Mouse (Mus musculus) skeletal muscle tissue, adult 2 months (tissue): ENCODE results near the gene Atcay.
"Not testable (repeated sequence)": the region's sequence is repeated elsewhere in the genome, so short reads cannot be mapped to it uniquely, and the experiment has no call there.

Experiments
- DNase-seq: peaks from one replicate; pipeline ENCODE4 v3.0.0-alpha.2; 2012; ENCODE audit warnings: low read depth, low spot score

The Atcay gene

DNA sequence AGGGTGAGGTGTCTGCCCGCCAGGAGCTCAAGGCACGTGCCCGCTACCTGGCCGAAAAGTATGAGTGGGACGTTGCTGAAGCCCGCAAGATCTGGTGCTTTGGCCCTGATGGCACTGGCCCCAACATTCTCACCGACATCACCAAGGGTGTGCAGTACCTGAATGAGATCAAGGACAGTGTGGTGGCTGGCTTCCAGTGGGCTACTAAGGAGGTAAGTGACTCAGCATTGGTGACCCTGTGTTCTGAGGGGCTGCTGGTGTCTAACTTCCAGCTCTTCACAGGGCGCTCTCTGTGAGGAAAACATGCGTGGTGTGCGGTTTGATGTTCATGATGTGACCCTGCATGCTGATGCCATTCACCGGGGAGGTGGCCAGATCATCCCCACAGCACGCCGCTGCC, 49.7 kb downstream of the Atcay start:
- no peak for DNase-seq

DNA sequence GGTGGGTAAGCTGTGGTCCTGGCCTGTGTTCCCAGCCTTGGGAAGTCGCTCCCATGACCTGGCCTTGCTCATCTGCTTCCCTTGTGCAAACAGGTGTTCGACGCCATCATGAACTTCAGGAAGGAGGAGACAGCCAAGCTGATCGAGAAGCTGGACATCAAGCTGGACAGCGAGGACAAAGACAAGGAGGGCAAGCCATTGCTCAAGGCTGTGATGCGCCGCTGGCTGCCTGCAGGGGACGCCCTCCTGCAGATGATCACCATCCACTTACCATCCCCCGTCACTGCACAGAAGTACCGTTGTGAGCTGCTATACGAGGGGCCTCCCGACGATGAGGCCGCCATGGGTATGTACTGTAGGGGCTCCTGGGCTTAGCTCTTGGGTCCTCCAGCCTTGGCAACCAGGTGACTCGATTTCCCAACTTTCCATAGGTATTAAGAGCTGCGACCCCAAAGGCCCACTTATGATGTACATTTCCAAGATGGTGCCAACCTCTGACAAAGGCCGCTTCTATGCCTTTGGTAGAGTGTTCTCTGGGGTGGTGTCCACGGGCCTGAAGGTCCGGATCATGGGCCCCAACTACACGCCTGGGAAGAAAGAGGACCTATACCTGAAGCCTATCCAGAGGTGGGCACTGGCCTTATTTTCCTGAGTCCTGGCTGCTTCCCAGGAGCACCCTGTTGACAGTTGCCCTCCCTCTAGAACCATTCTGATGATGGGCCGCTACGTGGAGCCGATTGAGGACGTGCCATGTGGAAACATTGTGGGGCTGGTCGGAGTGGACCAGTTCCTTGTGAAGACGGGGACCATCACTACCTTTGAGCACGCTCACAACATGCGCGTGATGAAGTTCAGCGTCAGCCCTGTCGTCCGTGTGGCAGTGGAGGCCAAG, 50.9 kb downstream of the Atcay start:
- no peak for DNase-seq

DNA sequence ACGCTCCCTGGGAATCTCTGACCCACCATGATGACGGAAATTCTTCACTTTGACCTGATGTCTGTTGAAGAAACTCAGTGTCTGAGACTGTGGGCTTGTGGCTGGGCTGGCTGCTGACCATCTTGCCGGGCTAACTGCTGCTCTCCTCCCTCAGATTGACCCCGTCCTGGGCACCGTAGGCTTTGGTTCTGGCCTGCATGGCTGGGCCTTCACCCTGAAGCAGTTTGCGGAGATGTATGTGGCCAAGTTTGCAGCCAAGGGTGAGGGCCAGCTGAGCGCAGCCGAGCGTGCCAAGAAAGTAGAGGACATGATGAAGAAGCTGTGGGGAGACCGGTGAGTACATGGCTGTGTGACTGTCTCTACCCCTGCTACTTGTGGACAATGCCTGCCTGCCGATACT, 51.7 kb downstream of the Atcay start:
- DNase-seq: no peak

DNA sequence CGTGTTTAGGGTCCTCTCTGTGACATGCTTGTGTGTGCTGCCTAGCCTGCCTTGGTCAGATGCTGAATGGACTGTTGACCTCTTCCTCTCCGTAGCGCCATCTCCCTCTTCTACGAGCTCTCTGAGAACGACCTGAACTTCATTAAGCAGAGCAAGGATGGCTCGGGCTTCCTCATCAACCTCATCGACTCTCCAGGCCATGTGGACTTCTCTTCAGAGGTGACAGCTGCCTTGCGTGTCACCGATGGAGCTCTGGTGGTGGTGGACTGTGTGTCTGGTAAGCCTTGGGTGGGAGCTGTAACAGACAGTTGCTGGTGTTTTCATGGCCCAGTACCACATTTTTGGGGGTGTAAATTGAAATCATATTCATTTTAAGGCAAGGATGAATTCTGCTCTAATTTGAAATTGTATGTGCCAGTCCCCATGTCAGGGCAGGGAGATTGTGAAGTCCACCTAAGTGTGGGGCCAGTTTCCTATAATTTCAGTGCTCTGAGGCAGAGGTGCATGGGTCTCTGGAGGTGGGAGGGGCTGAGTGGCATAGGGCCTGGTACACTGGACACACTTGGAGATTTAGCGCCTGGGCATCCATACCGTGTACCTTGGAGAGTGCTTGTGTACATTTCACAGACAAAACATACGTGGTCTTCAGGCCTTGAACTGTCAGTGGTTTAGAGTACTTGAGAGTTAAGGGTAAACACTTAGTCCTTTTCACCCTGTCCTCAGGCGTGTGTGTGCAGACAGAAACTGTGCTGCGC, 52.5 kb downstream of the Atcay start:
- DNase-seq: no peak

DNA sequence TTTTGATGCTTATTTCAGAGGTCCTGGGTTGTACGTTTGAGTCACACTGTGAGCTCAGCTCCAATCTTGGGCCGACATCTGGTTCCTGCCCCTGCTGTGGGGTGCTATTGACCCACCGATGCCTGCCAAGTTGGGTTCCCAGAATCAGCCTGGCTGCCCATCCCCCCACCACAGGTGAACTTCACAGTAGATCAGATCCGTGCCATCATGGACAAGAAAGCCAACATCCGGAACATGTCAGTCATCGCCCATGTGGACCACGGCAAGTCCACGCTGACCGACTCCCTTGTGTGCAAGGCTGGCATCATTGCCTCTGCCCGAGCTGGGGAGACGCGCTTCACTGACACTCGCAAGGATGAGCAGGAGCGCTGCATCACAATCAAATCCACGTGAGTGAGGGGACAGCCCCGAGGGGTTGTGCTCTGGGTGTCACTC, 53.1 kb downstream of the Atcay start:
- DNase-seq: peak; percentile 51

DNA sequence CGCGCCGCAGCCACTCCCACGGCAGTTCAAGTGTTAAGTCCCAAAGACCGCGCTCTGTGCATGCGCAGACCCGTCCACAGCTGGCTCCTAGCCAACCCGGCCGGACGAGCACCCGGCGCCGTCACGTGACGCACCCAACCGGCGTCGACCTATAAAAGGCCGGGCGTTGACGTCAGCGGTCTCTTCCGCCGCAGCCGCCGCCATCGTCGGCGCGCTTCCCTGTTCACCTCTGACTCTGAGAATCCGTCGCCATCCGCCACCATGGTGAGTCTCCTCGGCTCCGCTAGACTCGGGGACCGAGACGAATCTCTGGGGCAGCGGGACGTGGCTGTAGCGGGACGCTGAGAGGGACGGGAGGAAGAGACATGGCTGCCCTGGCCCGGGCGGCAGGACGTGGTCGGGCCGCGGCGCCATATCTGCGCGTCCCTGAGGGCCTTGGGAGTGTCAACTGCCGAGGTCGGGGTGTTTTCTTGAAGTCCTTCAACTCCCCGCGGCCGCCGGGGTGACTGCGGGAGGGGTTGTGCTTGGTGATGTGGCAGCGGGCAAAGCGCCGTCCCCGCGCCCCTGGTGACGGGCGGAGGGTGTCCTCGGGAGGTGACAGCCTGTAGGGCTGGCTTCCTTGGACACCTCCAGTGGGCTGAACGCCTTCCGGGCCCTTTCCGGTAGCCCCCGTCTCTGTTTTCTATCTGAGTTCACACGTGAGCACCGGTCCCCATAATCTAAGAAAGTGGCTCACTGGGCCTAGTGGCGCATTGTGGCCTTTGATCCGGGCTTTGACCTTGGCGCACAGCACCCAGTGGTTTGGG, 54.0 kb downstream of the Atcay start, which contains the start of gene Eef2:
Gene Eef2 (plus strand): TSS at position 166 of the 806 bp plus-strand sequence.
- peak; percentile 99 for DNase-seq

DNA sequence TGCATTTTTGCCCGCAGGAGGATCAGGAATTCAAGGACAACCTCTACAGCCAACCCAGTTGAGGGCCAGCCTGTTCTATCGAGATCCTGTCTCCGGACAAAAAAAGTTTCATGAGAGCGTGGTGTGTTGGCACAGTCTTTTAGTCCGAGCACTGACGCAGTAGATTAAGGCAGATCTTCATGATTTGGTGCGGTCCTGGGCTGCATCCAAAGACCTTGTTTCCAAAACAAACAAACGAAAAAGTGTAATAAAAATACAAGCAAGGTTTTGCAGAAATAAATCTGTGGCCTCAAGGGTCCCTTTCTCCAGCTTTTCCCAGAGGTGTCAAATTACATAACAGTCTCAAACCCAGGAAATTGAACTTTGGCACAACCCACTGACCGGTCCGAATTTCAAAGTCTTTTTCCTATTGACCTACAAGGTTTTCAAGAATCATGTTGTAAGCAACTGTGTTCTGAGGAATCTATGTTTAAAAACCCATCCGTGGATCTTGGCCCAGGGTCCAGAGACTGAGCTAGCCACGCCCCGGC, 54.6 kb downstream of the Atcay start:
- no peak for DNase-seq

DNA sequence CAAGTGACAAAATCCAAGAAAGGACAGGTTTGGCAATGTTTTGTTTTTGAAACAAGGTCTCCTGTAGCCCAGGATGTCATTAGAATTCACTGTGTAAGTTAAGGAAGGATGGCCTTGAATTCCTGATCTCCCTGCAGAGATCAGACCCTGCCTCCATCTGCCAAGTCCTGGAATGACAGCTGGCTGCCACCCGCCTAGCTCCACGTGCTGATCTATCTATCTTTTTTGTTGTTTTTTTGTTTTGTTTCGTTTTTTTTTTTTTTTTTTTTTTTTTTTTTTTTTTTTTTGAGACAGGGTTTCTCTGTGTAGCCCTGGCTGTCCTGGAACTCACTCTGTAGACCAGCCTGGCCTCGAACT, 55.3 kb downstream of the Atcay start:
- not testable (repeated sequence) for DNase-seq

DNA sequence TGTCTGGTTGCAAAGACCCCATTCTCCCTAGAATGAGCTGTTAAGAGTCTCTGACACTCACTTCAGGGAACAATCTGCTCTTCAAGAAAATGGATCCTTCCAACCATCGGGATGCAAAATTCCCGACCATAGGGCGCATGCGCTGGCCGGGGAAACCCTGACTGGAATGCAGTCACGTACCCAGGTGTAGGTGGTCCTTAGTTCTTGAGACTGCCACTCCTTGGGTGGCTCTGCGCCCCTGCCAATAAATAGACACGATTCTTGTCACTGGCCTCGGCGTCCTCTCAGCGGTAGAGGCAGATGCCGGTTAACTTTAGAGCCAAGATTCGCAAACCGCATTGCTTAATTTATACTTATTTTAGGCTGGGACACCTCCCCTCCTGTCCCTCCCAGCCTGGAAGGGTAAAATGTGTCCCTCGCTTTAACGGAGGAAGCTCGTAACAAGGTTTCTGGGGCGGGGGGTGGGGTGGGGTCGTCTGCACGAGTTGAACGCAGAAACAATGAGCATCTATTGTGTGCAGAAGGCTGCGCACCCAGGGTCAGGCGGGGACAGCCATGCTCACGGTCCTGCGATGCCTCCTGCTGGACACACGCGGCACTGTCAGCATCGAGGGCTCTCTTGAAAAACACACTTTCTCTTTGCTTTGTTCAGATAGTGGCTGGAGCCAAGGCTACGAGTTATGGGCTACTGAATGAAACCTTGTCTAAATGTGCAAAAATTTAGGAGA, 55.9 kb downstream of the Atcay start:
- DNase-seq: peak; percentile 80

DNA sequence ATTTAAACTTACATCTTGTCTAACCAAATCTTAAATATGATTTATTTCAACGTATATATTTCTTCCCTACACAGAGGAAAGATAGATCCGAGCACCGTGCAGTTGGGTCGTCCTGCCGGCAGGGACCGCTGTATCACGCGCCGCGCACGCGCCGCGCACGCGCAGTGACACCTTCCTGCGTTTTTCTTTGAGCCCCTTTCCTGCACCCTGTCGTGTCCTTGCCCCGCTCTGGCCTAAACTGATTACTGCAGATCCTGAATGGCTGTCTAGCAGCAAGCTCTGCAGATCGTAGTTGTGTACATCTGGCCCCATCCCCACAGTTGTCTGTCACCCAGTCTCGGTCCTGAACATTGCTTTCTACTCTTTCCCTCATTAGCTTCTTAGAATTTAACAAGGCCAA, 57.5 kb downstream of the Atcay start:
- peak; percentile 89 for DNase-seq

DNA sequence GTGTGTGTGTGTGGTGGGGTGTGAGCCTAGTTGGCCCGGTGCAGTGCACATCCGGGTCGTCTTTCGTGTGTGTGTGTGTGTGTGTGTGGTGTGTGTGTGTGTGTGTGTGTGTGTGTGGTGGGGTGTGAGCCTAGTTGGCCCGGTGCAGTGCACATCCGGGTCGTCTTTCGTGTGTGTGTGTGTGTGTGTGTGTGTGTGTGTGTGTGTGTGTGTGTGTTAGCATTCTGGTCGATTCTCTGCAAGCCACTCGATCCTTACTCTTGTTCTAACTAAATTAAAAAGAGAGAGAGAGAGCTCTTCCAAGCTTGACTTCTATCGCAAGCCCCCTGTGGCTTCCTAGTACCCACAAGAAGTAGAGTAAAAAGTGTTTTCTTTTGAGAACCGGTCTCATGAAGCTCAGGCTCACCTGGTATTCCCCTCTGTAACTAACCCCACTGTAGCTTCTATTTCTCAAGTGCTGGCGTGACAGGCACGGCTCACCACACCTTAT, 61.2 kb downstream of the Atcay start:
- not testable (repeated sequence) for DNase-seq

DNA sequence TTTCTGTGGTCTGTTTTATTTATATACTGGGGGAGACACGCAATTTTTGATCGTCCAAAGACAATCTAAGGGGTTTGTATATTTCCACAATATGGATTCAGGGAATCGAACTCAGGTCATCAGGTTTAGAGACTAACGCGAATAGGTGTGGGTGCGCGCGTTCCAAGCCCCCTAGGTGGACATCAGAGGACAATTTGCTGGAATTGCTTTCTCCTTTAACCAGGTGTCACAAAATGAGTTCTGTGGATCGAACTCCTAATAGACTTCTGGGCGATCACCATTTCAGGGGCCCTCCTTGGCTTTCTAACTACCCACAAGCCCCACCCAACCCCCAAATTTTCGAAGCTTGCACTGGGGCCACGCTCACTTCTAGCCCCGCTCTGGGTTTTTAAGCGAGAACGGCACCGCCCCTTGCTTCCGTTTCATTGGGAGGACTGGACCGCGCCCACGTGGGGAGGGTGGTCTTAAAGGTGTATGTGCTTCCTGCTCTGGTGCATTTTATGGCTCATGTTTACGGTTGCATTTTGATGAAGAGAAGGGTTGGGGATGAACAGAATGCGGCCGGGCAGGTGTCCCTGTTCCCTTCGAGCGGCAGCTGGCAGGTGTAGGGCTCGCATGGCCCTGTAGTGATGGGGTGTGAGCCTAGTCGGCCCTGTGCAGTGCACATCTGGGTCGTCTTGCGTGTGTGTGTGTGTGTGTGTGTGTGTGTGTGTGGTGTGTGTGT, 62.0 kb downstream of the Atcay start:
- peak; percentile 85 for DNase-seq

DNA sequence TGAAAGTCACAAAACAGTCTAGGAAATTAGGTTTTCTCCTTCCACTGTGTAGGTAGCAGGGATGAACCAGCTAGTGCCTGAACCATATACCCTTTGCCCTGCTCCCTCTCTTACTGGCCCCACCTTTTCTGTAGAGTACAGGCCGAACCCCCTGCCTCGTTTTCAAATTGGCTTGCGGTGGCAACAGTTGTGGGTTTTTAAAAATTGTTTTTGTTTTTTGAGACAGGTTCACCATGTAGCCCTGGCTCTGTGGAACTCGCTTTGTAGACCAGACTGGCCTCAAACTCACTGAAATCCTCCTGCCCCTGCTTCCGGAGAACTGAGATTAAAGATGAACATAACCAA, 62.6 kb downstream of the Atcay start:
- DNase-seq: no peak

DNA sequence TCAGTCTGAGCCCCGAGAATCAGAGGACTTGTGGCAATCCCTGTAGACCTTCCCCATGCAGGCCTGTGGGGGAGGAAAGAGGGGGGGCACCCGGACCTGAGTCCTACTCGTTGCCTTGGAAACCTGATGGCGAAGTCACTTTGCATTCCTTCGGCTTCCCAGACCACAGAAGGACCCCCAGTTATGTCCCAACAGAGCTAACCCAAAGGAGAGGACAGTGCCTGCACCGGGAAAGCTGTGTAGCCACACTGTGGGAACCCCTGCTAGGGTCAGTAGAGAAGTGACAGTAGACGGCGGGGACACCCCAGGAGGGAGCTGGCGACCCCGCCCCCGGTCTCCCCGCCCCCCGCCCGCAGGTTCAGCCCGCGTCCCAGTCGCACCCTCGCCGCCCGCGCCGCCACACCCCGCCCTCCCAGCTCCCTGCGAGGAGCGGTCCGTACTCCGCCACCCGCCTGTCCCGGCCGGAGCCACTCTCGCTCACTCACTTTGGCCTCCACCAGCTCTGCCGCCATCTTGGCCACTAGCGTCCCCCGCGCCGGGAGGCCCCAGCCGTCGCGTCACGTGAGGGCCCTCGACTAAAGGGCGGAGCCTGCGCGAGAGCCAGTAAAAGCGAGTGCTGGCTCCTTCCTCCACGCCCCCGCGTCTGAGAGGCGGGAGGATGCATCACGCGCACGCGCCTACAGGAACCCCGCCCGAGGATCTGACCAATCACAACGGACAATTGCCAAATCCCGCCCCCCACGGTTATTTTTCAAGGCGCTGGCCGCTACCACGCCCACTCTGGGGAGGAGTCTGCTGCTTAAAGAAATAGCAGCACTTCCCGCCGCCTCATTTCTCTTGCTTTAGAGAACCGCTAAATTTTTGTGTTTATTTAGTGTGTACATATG, 63.2 kb downstream of the Atcay start, which contains the start of gene Pias4:
Gene Pias4 (minus strand): TSS at position 724 of the 887 bp plus-strand sequence.
- DNase-seq: peak; percentile 99

DNA sequence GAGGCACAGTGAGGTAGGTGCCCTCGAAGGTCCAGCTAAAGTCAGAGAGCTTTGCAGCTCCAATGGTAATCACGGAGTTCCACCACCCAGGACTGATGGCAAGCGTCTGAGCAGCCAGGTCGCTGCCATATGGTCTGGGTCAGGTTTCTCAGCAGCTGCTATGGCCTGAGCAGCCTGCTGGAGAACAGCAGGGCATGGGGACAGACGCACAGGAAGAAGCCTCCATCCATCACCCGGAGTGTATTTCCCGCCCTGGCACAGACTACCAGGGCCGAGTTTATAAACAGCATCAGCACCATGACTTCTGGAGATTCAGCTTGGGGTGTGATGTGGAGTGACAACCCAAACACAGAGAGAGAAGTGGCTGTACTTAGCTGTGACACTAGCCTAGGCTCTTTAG, 65.5 kb downstream of the Atcay start:
- DNase-seq: no peak

DNA sequence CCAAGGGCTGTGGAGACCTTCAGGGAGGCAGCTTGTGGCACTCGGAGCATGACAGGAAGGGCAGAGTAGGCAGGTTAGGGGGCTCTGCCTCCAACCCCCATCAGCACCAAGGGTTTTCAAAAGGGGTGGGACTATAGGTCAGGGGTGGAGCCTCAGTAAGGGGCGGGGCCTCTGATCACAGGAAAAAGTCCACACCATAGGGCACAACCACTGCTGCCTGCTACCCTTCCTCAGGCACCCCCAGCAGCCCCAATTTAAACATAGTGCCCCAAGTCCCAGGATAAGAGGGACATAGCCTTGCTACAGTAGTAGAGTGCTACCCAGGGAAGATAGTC, 68.3 kb downstream of the Atcay start:
- DNase-seq: no peak

DNA sequence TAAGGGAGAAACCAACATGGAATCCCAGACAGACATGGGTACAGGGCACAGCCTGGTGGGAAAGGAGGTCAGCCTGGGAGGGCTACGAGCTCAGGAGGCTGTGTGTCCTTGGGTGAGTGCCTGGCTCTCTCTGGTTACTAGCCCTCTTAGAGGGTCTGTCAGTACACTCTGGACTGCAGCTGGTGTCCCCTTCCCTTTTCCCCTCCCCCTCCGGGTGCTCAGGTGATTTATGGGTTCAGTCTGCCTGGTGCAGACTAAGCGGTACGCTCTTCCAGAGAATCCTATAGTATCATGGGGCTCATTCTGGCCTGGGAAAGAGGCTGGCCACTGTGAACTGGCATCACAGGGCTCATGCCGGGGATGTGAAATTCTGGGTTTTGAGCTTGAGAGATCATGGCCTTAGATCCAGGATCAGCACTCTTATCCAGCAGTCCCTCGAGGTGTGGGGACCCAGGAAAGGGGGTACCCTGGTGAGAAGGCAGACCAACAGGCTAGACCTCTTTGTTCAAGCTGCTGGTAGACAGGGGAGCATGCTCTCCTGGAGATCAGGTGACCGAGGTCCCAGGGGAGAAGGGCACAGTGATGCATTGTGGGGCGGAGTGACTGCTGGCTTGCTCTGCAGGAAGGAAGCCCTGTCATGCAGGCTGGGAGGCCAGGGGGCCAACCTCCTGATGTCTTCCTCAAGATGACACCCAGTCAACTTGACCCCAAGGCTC, 68.9 kb downstream of the Atcay start:
- no peak for DNase-seq

DNA sequence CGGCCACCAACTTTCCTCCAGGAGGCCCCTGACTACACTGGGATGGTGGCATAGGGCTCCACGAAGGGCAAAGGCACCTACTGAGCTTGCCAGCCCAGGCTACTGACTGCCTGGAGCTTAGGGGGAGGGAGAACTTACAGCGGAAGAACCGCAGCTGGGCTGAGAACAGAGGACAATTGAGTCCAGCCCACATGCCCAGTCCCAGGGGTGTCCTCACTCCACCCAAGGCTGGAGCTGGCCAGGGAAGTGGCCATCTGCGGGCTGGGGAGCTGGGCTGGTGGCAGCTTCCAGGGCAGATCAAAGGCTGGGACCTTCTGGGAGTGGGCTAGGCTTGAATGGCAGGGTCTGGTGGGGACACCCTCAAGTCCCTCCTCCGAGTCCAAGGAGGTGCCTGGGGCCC, 75.9 kb downstream of the Atcay start:
- no peak for DNase-seq
